In the genomic region with DNA sequence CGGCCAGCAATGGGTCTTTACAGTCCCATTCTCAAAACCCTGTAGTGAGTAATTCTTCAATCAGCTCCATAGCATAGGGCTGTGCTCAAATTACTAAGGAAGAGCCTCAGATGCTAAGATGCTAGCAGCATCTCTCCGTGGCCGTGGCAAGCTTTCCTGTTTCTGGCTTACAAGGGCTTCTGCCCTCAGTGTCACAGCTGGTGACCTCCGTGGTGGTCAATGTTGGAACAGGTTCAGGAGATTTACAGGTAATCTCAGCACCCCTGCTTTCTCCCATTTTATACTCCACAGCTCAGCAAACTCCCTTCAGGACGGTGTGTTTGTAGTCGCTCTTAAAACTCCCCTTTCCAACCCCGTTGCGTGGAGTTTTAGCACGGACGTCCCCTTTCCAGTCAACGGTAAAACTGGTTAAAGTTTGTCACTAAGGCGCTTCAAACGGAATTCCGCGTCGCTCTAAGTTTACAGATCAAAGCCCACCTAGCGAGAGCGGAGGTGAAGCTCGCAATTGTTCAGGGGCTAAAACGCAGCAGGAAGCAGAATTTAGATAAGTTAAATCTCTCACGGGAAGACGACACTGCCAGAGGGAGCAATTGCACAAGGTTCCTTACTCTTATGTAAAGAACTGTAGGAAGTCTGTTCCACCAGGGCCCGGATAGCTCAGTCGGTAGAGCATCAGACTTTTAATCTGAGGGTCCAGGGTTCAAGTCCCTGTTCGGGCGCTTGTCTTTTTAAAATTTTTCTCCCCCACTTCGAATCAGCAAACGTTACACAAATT, we compare ENCODE assay signal across 8 mouse cellular contexts. TPM values are rescaled to one million over a fixed set of nuclear protein-coding genes. Genes with fewer than 3 reads are reported as not detected.
A peak's percentile ranks its signal among the peaks of the same experiment; 100 is the strongest.
DNase-seq lines count a peak whose midpoint lies in the region; ATAC-seq and TF ChIP-seq lines count a peak whose summit lies in the region.

No protein-coding gene starts in this region.

- DNase-seq in Patski (ENCODE audit: low read depth, low spot score), result peak; percentile 60
- DNase-seq in cerebellum, adult 8-10 months, result peak; percentile 76
- peak; percentile 91 for DNase-seq in forelimb bud, embryonic 11.5 days (ENCODE audit: low read depth, low spot score)
- DNase-seq in left cerebral cortex, adult 18-20 months (ENCODE audit: low spot score in 2 of 2), result peak; percentile 75 to 77
- peak; percentile 83 for DNase-seq in lung, postnatal 36 days
- peak; percentile 82 to 83 for DNase-seq in right cerebral cortex, adult 2 months (ENCODE audit: low spot score in 2 of 2)
- peak; percentile 94 for DNase-seq in yolk sac, embryonic 10.5 days (ENCODE audit: low spot score)

- POLR2A ChIA-PET in Patski (lab: Charles Lee), result interaction anchor here (1.0 to 1.6 kb wide), 2 partner anchors 13 to 60 kb away, joined by 3 to 4 read pairs; no protein-coding TSS in a partner anchor

- peak overlapping the region; percentile 57 for H3K27ac ChIP-seq in hindbrain, embryonic 16.5 days (ENCODE audit: low read depth, low read length)

- H3K4me1 ChIP-seq in hindbrain, embryonic 16.5 days (ENCODE audit: control insufficient read depth, insufficient read depth, low read depth, low read length), result peaks cover 9% of the 10 kb centered on the region

- H3K27me3 ChIP-seq in Patski, result no peaks in the 10 kb centered on the region
- no peaks in the 10 kb centered on the region for H3K27me3 ChIP-seq in hindbrain, embryonic 16.5 days (replicated peaks; ENCODE audit: control insufficient read depth, insufficient read depth, low read length)

- H3K36me3 ChIP-seq in hindbrain, embryonic 16.5 days (ENCODE audit: control insufficient read depth, insufficient read depth, low read length), result no peaks in the 10 kb centered on the region

- no peak for TF ChIP-seq CTCF in Patski (IDR thresholded peaks at IDR 0.05)

- CTCF ChIA-PET in Patski (lab: Charles Lee), result interaction anchor here (1.2 to 1.7 kb wide), 2 partner anchors 9 to 54 kb away, joined by 5 read pairs; no protein-coding TSS in a partner anchor

- WGBS in hindbrain, embryonic 16.5 days, result under 1% methylated on average over 28 of the region's 28 CpGs

- H3K4me3 ChIP-seq in hindbrain, embryonic 16.5 days (ENCODE audit: low read length), result peak overlapping the region; percentile 57

- peak overlapping the region; percentile 60 for H3K9ac ChIP-seq in hindbrain, embryonic 16.5 days (ENCODE audit: low read depth, low read length)

- no peaks in the 10 kb centered on the region for H3K9me3 ChIP-seq in hindbrain, embryonic 16.5 days (ENCODE audit: control insufficient read depth, low read length)

- in situ Hi-C loops in Patski (cut with MboI; ENCODE audit: low pct_unique_long_range_greater_than_20kb), result loop anchor here (25.0 kb wide), 1 partner anchor 579 kb away; the partner anchor contains the start of gene Snrpe

- peak; percentile 74 for ATAC-seq in Patski
- peak; percentile 87 for ATAC-seq in hindbrain, embryonic 16.5 days

- peak overlapping the region; percentile 70 for H3K4me2 ChIP-seq in hindbrain, embryonic 16.5 days (ENCODE audit: low read length)

RNA-seq across cellular contexts. Expression of gene Mdm4, which starts 3.1 kb away (rescaled TPM):
- polyA plus RNA-seq in Patski (2021), result 59.2 TPM
- 30.2 and 30.3 TPM in 2 replicates for polyA plus RNA-seq in hindbrain, embryonic 16.5 days (2015; fragmentation: Nextera tagmentation; extraction: Ambion mirVana)
- total RNA-seq in left cerebral cortex, adult 18-20 months (2021), result 10 to 100 TPM; 76.8 to 77.9 TPM

RNA-seq across cellular contexts. Expression of gene Pik3c2b, which starts 12.0 kb away (rescaled TPM):
- polyA plus RNA-seq in Patski (2021), result 2.3 TPM
- 10.3 and 11.4 TPM in 2 replicates for polyA plus RNA-seq in hindbrain, embryonic 16.5 days (2015; fragmentation: Nextera tagmentation; extraction: Ambion mirVana)
- 10 to 100 TPM; 14.6 to 15.2 TPM for total RNA-seq in left cerebral cortex, adult 18-20 months (2021)

Comparison
In these comparisons a context has a peak if more than half of its experiments do, and no peak if none do; other contexts are left out.
1. Peak in every context shown above with its lines: DNase-seq, ATAC-seq, H3K4me3 ChIP-seq and H3K27ac ChIP-seq.